In genomic region chr8:13624863-13625262, GRCm38 (mm10) we compare ENCODE assay signal across 8 mouse cellular contexts. TPM values are rescaled to one million over a fixed set of nuclear protein-coding genes. Genes with fewer than 3 reads are reported as not detected.
DNase-seq lines count a peak whose midpoint lies in the region; ATAC-seq lines count a peak whose summit lies in the region.

No protein-coding gene starts in this region.

- intact Hi-C loops in left cerebral cortex, postnatal 25 days (cut with DNase I): loop anchor here (2.0 kb wide), 1 partner anchor 20 kb away; no protein-coding TSS in a partner anchor

- no peak overlapping the region for H3K4me2 ChIP-seq in heart, embryonic 13.5 days

- H3K9ac ChIP-seq in heart, embryonic 13.5 days: no peak overlapping the region

- peak; percentile 44 for DNase-seq in ovary, adult 18-20 months (ENCODE audit: low spot score)
- DNase-seq in ovary, postnatal 14 days (ENCODE audit: low spot score): no peak
- DNase-seq in cerebellum, postnatal 36 days: peak; percentile 95 to 96
- peak; percentile 60 to 91 for DNase-seq in left cerebral cortex, postnatal 25 days (ENCODE audit: low spot score in 2 of 2)
- DNase-seq in natural killer cell, adult 2 months (ENCODE audit: low spot score in 2 of 2): peak; percentile 24 to 27
- DNase-seq in c-Kit-positive CD71-positive TER-119-positive erythroid progenitor cells, embryonic 14.5 days (ENCODE audit: low spot score): no peak
- DNase-seq in thymus, adult 18-20 months: no peak

- no peaks in the 10 kb centered on the region for H3K9me3 ChIP-seq in heart, embryonic 13.5 days

- ATAC-seq in heart, embryonic 13.5 days (ENCODE audit: extremely low read depth, insufficient number of reproducible peaks, low FRiP score, low TSS enrichment): peak; percentile 45; the same call in 1 of the 2 replicates

- H3K36me3 ChIP-seq in heart, embryonic 13.5 days: peaks cover 20% of the 10 kb centered on the region

- 24% methylated on average over 11 of the region's 11 CpGs for WGBS in heart, embryonic 13.5 days

- H3K4me1 ChIP-seq in heart, embryonic 13.5 days: peaks cover 34% of the 10 kb centered on the region

- H3K27me3 ChIP-seq in heart, embryonic 13.5 days (replicated peaks): no peaks in the 10 kb centered on the region

- no peak overlapping the region for H3K4me3 ChIP-seq in heart, embryonic 13.5 days

- peak overlapping the region; percentile 71 for H3K27ac ChIP-seq in heart, embryonic 13.5 days (replicated peaks)

RNA-seq across cellular contexts. Expression of gene Rasa3, which starts 52.5 kb away (rescaled TPM):
- 23.4 and 24.4 TPM in 2 replicates for polyA plus RNA-seq in heart, embryonic 13.5 days (2015; fragmentation: Nextera tagmentation; extraction: Ambion mirVana)
- total RNA-seq in left cerebral cortex, postnatal 25 days (2021): 10 to 100 TPM; 56.7 TPM

Comparison
In these comparisons a context has a peak if more than half of its experiments do, and no peak if none do; other contexts are left out.
1. DNase-seq: peak in ovary, adult 18-20 months (single experiment), cerebellum, postnatal 36 days (2 of 2), left cerebral cortex, postnatal 25 days (2 of 2) and natural killer cell, adult 2 months (2 of 2); none in ovary, postnatal 14 days (single experiment), c-Kit-positive CD71-positive TER-119-positive erythroid progenitor cells, embryonic 14.5 days (single experiment) and thymus, adult 18-20 months (0 of 2).